Mouse (Mus musculus): ENCODE results near the gene Abat. TPM values are rescaled to one million over a fixed set of nuclear protein-coding genes. Genes with fewer than 3 reads are reported as not detected.
"Not testable (repeated sequence)": the region's sequence is repeated elsewhere in the genome, so short reads cannot be mapped to it uniquely, and the experiment has no call there.

Abat gene
- total RNA-seq, 2 experiments from 2014 or later, result 134 to 137 TPM

DNA sequence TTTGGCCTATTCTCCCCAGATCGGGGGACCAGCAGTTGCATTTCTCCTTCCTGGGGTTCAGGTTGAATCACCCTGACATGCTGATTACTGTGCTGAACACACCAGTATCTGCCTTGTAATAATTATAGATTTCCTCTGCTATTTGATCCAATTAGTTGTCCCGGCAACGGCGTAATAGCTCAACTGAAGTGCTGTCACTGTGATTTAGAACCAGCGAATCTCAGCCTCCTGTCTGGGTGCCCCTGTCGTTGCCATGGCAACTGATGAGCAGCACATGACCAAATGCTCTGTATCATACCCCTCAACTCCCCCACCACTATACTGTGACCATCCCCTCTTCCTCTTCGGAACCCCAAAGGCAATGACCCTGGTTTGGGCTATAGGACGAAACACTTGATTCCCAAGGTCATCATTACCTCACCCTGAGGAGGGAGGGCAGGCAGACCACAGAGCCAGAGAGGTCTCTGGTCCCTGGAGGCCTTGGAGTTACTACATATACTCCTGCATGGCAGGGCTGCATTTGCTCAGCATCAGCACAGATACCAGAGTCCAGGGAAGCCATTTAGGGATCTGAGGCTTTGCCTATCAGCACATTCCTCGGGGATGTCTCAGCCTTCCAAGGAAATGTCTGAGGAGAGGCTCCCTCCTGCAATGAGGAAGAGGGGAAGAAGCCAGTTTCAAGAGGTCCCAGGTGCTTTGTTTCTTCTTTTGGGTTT lies 26.1 kb downstream of the Abat start:
- H3K27ac ChIP-seq, result peak overlapping the region; percentile 91
- TF ChIP-seq CTCF (conservative IDR thresholded peaks at IDR 0.05), result no peak
- DNase-seq (ENCODE audit: low spot score in 2 of 2), result peak; percentile 52 to 87
- peak overlapping the region; percentile 6; the same call in 1 of the 2 replicates for H3K4me3 ChIP-seq

DNA sequence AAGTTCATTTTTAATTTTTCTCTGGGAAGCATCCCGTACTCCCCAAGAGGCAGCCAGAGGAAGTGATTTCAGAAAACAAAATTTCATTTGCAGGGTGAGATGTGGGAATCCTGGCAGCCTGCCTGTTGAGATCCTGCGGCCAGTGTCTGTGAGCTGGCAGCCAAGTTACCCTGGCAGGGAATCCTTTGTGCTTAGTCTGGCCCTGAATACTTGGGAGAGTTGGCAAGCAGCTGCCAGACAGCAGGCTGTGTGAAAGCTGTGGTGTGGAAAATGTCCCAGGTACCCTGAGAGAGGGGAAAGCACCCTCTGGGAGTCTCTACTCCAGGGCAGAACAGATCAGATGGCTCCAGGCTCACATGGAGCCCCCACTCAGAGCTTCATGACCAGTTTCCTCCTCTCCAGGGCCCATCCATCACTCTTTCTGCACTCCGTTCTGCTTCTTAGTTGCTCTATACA lies 27.7 kb downstream of the Abat start:
- peak; percentile 68 for TF ChIP-seq CTCF (conservative IDR thresholded peaks at IDR 0.05)
- no peak overlapping the region for H3K4me3 ChIP-seq
- DNase-seq (ENCODE audit: low spot score in 2 of 2), result peak; percentile 78 to 79
- H3K27ac ChIP-seq, result peak overlapping the region; percentile 65

DNA sequence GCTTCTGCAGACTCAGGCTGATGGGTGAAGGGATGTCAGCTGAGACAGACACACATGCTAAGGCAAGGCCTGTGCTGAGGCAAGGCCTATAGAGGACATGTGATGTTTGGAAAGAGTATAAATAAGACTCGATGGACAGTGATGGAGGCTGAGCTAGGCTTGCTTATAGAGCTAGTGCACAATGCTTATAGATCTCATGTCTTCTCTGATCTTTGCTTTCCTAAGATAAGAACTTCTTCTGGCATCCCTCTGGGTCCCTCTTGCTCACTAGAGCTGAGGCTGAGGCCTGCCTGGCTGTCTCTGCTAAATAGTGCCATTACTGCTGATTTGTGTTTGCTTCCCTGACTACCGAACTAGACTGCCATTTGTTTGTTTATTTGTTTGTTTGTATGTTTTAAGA lies 34.6 kb downstream of the Abat start:
- H3K4me3 ChIP-seq, result no peak overlapping the region
- TF ChIP-seq CTCF (conservative IDR thresholded peaks at IDR 0.05), result no peak
- no peak overlapping the region for H3K27ac ChIP-seq
- no peak for DNase-seq (ENCODE audit: low spot score in 2 of 2)

DNA sequence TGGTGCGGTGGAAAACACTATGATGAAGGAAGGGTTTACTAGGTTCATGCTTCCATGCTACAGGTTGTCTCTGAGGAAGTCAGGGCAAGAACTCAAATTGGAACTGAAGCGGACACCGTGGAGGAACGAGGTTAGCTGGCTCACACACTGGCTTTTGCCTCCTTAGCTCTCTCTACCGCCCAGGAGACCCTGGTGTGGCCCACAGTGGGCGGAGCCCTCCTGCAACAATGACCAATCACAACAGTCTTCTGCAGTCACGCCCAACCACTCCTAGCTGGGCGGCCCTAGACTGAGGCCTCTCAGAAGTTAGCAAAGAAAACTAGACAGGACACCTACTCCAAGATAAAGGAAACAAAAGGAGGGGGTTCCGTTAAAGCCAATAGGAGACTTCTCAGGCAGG lies 36.3 kb downstream of the Abat start:
- no peak for TF ChIP-seq CTCF (conservative IDR thresholded peaks at IDR 0.05)
- no peak for DNase-seq (ENCODE audit: low spot score in 2 of 2)
- Histone ChIP-seq H3K4me3 (no peak overlapping the region), H3K27ac (no peak overlapping the region)

DNA sequence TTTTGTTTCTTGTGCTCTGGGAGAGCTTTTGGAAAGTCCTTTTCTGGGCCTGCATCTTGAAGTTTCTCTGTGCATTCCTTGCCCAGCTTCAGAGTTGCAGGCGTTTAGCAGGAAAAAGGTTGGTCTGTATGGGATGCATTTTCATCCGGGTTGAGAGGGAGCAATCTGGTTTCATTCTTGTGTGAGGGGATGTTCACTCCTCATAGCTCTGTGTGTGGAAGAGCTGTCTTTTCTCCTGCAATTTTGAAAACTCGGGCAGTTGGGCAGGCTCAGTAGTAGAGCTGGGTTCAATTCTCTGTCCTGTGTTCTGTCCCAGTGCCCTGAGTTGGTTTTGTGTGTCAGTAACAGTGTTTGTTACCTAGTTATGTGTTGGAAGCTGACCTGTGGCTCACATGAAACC lies 41.1 kb downstream of the Abat start:
- Histone ChIP-seq H3K27ac (no peak overlapping the region), H3K4me3 (no peak overlapping the region)
- TF ChIP-seq CTCF (conservative IDR thresholded peaks at IDR 0.05), result no peak
- no peak for DNase-seq (ENCODE audit: low spot score in 2 of 2)

DNA sequence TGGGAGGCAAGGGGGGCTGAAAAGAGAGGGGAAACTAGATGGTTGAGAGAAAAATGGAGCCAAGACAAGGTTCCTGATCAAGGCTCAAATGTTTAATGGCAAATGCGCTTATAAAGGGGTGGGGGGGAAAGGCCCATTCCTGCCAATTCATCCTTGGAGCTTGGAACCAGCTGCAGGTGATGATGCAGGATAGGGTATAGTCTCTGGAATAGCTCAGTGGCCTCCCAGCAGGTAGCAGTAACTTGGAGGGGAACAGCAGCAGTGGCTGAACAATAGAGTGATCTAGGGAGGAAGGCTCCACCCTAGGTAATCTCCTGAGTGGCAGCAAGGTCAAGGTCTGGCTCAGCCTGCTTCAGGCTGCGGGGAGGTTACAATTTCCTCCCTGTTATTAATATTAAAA lies 41.5 kb downstream of the Abat start:
- not testable (repeated sequence) for H3K27ac ChIP-seq; H3K4me3 ChIP-seq; DNase-seq (ENCODE audit: low spot score in 2 of 2)

DNA sequence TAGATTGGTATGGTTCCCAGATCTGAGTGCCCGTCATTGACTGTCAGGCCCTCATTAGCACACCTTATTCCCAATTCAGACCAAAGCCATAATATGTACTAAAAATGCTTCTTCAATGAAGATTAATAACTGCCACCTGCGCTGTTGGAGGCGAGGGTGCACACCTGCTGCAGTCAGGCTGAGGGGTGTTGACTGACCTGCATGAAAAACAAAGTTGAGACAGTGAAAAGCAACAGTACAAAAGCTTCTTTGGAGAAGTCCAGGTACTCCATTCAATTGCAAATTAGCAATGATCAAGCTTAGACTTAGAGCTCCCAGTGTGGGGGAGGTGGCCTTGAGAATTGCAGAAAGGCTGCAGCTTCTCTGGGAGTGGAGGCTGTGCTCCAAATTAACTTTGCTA lies 42.1 kb downstream of the Abat start:
- H3K27ac ChIP-seq; DNase-seq (ENCODE audit: low spot score in 2 of 2); H3K4me3 ChIP-seq: not testable (repeated sequence)

DNA sequence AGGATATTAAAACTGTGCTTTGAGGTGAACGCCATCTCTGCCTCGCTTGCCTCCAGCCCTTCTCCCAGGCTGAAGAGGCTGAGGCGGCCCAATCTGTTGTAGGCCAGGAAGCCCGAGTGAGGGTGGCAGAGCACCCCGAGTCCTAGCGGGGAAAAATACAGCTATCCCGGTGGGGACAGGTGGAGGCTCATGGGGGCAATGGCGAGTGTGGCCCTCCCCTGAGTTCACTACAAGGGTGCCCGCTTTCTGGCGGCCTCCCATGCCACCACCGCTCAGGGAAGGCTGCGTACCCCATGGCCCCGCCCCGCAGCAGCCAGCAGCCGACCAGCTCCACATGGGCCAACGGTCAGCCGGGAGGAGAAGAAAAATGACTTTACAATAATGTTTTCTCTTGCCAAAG lies 46.9 kb downstream of the Abat start:
- Histone ChIP-seq H3K4me3 (no peak overlapping the region), H3K27ac (no peak overlapping the region)
- no peak for DNase-seq (ENCODE audit: low spot score in 2 of 2)
- no peak for TF ChIP-seq CTCF (conservative IDR thresholded peaks at IDR 0.05)

DNA sequence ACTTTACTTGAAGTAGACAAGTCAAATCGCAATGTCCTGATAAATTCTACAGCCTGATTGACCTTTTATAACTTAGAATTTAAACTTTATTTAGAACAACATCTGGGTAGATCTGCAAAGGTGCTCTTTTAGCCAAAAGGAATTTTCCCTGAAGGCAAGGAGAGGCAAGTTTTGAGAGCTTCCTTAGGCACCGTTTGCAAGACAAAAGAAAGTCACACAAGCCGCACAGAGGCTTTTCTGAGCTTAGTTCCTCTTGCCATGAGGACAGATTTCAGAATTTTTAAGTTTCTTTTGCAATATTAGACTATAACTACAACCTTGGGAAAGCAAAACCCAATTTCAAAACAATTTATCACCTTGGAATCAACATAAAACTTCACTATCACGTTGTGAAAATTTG lies 47.9 kb downstream of the Abat start:
- not testable (repeated sequence) for DNase-seq (ENCODE audit: low spot score in 2 of 2)

DNA sequence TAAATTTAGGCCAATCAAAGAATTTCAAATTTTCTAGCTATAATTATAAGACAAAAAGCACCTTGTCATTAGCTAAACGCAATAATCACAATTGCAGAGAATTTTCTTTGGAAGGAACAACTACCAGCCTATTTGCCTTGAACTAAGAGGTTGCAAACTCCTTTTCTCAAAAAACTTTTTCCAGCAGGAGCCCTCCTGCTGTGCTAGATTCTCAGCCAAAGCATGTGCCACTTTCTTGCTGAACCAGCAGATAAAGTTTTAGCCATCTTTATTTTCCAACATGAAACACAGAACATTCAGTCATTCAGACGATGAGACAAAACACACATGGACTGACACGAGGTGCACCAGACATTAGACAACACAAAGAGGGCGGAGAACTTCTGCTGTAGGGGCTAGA lies 48.6 kb downstream of the Abat start:
- not testable (repeated sequence) for H3K27ac ChIP-seq; H3K4me3 ChIP-seq; DNase-seq (ENCODE audit: low spot score in 2 of 2)

More for the DNA sequence above, 47.9 kb downstream of the Abat start:
- not testable (repeated sequence) for H3K27ac ChIP-seq, H3K4me3 ChIP-seq

DNA sequence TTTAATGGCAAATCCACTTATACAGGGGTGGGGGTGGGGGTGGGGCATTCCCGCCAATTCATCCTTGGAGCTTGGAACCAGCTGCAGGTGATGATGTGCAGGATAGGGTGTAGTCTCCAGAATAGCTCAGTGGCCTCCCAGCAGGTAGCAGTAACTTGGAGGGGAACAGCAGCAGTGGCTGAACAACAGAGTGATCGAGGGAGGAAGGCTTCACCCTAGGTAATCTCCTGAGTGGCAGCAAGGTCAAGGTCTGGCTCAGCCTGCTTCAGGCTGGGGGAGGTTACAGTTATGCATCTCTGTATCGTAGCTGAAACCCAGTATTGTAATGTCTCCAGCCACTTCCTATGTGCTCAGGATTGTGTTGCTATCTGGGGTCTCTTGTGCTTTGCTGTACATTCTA lies 49.6 kb downstream of the Abat start:
- H3K4me3 ChIP-seq; DNase-seq (ENCODE audit: low spot score in 2 of 2); H3K27ac ChIP-seq: not testable (repeated sequence)

DNA sequence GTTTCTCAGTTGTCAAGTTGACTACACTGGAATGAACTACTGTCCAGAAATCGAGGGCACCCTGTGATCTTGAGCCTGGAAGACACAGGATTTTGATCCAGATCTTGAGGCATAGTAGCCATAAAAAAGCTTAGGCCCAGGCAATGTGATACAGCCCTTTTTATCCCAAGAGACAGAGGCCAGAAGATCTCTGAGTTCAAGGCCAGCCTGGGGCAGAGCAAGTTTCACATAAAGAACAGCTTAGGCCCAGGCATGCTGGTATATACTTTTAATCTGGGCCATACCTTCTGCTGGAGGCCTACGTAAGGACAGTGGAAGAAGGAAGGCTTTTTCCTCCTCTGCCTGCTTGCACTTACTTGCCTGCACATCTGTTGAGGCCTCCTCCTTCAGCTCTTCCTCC lies 51.6 kb downstream of the Abat start:
- DNase-seq (ENCODE audit: low spot score in 2 of 2), result no peak
- Histone ChIP-seq H3K27ac (no peak overlapping the region), H3K4me3 (no peak overlapping the region)
- no peak for TF ChIP-seq CTCF (conservative IDR thresholded peaks at IDR 0.05)

DNA sequence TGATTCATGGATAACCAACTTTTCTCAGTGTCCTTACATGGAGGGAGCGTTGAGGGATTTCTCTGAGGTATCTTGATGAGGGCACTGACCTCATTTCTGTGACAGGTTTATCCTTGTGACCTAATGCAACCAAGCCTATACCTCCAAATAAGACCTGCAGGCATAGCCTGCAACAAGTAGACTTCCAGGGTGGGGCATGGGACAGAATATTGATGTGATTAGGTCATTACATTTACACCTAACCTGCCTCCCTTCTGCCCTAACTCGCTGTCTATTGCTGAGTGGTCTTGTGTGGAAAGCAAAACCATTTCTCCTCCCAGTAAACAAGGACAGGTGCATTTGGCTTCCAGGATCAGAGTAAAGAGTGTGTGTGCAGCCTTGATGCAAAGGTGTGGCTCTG lies 52.3 kb downstream of the Abat start:
- no peak for TF ChIP-seq CTCF (conservative IDR thresholded peaks at IDR 0.05)
- no peak overlapping the region for H3K27ac ChIP-seq
- H3K4me3 ChIP-seq, result no peak overlapping the region

DNA sequence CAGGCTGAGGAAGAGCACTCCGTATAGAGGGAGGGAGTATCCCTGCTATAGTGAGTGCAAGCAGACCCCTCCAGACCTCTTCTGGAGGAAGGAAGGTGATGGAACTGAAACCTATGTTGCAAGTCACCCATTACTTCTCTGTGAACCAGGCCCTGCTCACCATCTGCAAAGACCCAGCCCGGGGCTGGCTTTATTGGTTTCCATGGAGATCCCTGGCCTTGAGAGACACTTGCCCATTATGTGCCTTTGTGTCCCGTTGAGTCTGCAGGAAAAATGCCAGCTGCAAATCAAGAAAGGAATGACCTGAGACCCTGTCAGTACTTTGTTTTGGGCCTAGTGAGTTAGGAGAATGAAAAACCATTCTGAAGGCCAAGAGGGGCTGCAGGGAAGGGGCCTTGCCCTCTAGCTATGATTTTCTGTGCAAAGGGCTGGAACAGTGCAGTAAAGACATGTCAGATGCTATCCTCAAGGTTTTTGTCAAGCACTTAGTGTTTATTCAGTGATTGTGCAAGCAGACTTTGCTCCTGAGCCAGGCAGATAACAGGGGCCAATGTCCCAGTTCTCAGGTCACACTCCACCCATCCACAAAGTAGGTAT lies 53.0 kb downstream of the Abat start:
- H3K27ac ChIP-seq, result no peak overlapping the region
- no peak overlapping the region for H3K4me3 ChIP-seq
- no peak for TF ChIP-seq CTCF (conservative IDR thresholded peaks at IDR 0.05)
- peak in 1 of 2 experiments; percentile 14 for DNase-seq (ENCODE audit: low spot score in 2 of 2)

More for the DNA sequence above, 52.3 kb downstream of the Abat start:
- no peak for DNase-seq (ENCODE audit: low spot score in 2 of 2)
